Mouse (Mus musculus): ENCODE data around the gene Foxo1. TPM values are rescaled to one million over a fixed set of nuclear protein-coding genes. Genes with fewer than 3 reads are reported as not detected.

Gene Foxo1
- polyA plus RNA-seq, 1 experiment from 2014 or later: 4.6 TPM

DNA sequence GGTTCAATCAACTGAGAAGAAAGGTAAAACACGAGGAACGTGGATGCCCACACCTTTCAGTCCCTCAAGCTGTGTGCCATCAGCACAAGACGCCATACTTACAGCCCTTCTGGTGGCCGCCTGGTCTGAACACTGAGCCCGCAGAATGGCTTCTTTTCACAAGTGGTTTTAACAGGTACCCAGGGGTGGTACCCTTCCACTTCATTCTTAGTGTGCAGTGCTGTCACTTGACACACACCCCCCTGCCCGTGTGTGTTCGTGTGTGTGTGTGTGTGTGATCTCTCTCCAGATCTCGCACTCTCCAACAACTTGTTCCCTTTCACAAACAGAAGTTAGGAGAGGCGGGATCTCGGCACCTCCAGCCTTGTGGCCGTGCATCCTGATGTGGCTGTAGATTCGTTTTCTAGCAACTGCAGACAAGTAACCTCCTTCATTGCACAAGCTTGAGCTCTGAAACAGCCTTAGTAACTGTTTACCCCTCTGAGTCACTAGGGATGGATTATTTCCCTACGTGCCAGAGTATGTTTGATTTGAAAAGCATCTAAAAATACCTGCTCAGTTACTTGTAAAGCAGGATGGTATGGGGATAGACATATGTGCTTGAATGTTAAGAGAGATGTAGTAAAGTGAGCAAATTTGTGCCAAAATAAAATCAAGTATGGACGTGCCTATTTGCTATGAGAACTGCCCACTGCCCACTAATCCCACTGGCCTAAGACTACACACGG is 29.3 kb downstream of the Foxo1 start:
- no peaks in the 10 kb centered on the region; the same call in 1 of the 2 replicates for H3K36me3 ChIP-seq (ENCODE audit: control insufficient read depth, insufficient read depth)
- H3K4me1 ChIP-seq (replicated peaks; ENCODE audit: control insufficient read depth, insufficient read depth, low read length): no peaks in the 10 kb centered on the region
- no peak overlapping the region for H3K9ac ChIP-seq (ENCODE audit: low read depth, low read length)
- ATAC-seq: no peak
- H3K4me2 ChIP-seq (replicated peaks; ENCODE audit: low read depth): no peak overlapping the region
- H3K27me3 ChIP-seq (replicated peaks; ENCODE audit: control insufficient read depth, insufficient read depth, low read length): no peaks in the 10 kb centered on the region
- no peaks in the 10 kb centered on the region for H3K9me3 ChIP-seq (ENCODE audit: control insufficient read depth)
- no peak overlapping the region for H3K27ac ChIP-seq (ENCODE audit: low read depth, low read length)
- no peak overlapping the region for H3K4me3 ChIP-seq (ENCODE audit: low read depth, low read length)
- no peak for TF ChIP-seq CTCF (IDR thresholded peaks at IDR 0.05; ENCODE audit: low read depth)
- WGBS: 70% methylated on average over 15 of the region's 15 CpGs

DNA sequence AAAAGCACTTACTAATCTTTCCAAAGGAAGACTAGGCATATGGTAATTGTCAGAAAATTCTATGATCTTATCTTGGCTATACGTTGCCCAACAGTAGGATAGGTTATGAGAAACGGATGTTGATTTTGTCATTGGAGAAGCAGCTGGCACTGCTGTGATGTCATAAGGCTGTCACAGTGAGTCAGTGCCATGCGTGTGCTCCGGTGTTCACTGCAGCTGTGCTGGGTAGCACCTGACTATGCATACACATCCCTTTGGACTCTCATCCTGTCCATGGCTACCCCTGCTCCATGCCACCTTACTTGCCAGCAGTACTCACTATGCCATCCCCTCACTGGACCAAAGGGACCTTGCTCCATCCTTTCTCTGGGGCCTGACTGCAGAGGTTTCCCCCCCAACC is 30.5 kb downstream of the Foxo1 start:
- WGBS: 72% methylated on average over 4 of the region's 4 CpGs
- no peak for ATAC-seq

DNA sequence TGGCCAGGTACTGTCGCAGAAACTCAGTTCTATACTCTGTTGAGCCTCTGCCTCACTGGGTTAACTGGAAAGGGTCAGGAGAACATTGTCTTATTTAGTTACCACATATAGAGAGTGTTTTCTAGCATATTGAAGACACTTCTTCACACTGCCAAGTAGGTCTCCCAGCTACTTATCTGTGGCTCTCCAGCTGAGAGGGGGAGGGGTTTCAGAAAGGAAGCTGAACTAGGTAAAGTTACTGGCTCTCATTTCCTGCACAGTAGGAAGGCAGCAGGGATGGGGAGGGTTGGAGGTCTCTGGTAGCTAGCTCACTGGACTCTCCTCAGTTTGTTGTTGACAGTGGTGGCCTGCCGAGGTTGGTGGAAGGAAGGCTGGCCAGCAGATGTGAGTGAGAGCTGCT is 31.2 kb downstream of the Foxo1 start:
- no peaks in the 10 kb centered on the region for H3K27me3 ChIP-seq (replicated peaks; ENCODE audit: control insufficient read depth, insufficient read depth, low read length)
- H3K9me3 ChIP-seq (ENCODE audit: control insufficient read depth): no peaks in the 10 kb centered on the region
- no peak overlapping the region for H3K4me3 ChIP-seq (ENCODE audit: low read depth, low read length)
- no peak overlapping the region for H3K9ac ChIP-seq (ENCODE audit: low read depth, low read length)
- H3K36me3 ChIP-seq (ENCODE audit: control insufficient read depth, insufficient read depth): no peaks in the 10 kb centered on the region; the same call in 1 of the 2 replicates
- ATAC-seq: no peak
- no peak overlapping the region for H3K27ac ChIP-seq (ENCODE audit: low read depth, low read length)
- TF ChIP-seq CTCF (IDR thresholded peaks at IDR 0.05; ENCODE audit: low read depth): no peak
- WGBS: 67% methylated on average over 2 of the region's 2 CpGs
- no peak overlapping the region for H3K4me2 ChIP-seq (replicated peaks; ENCODE audit: low read depth)
- H3K4me1 ChIP-seq (replicated peaks; ENCODE audit: control insufficient read depth, insufficient read depth, low read length): no peaks in the 10 kb centered on the region

More for the DNA sequence above, 30.5 kb downstream of the Foxo1 start:
- TF ChIP-seq CTCF (IDR thresholded peaks at IDR 0.05; ENCODE audit: low read depth): no peak
- Histone ChIP-seq H3K4me3 (ENCODE audit: low read depth, low read length) (no peak overlapping the region), H3K9me3 (ENCODE audit: control insufficient read depth) (no peaks in the 10 kb centered on the region), H3K36me3 (ENCODE audit: control insufficient read depth, insufficient read depth) (no peaks in the 10 kb centered on the region; the same call in 1 of the 2 replicates), H3K4me2 (replicated peaks; ENCODE audit: low read depth) (no peak overlapping the region), H3K27ac (ENCODE audit: low read depth, low read length) (no peak overlapping the region), H3K4me1 (replicated peaks; ENCODE audit: control insufficient read depth, insufficient read depth, low read length) (no peaks in the 10 kb centered on the region), H3K27me3 (replicated peaks; ENCODE audit: control insufficient read depth, insufficient read depth, low read length) (no peaks in the 10 kb centered on the region), H3K9ac (ENCODE audit: low read depth, low read length) (no peak overlapping the region)

DNA sequence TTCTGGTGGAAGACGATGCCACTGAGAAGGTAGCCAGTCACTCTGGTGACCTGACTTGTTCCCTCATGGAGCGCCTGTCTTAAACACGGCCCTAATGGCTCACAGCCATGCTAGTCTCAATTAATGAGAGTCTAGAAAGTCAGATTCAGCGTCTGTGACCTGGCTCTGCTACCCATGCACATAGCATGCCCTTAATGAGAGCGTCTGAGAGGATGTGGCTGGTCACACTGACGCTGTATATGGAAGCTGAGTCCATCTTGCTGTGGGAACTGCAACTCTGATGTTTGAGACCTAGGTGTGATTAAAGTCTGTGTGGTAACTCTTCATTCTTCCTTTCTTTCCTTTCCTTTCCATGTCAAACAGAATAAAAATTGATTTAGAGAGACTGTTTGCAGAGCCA is 32.4 kb downstream of the Foxo1 start:
- Histone ChIP-seq H3K27ac (ENCODE audit: low read depth, low read length) (no peak overlapping the region), H3K4me3 (ENCODE audit: low read depth, low read length) (no peak overlapping the region), H3K4me2 (replicated peaks; ENCODE audit: low read depth) (no peak overlapping the region), H3K9me3 (ENCODE audit: control insufficient read depth) (no peaks in the 10 kb centered on the region), H3K36me3 (ENCODE audit: control insufficient read depth, insufficient read depth) (no peaks in the 10 kb centered on the region; the same call in 1 of the 2 replicates), H3K27me3 (replicated peaks; ENCODE audit: control insufficient read depth, insufficient read depth, low read length) (no peaks in the 10 kb centered on the region), H3K9ac (ENCODE audit: low read depth, low read length) (no peak overlapping the region), H3K4me1 (replicated peaks; ENCODE audit: control insufficient read depth, insufficient read depth, low read length) (no peaks in the 10 kb centered on the region)
- no peak for ATAC-seq
- TF ChIP-seq CTCF (IDR thresholded peaks at IDR 0.05; ENCODE audit: low read depth): no peak
- 83% methylated on average over 6 of the region's 6 CpGs for WGBS

DNA sequence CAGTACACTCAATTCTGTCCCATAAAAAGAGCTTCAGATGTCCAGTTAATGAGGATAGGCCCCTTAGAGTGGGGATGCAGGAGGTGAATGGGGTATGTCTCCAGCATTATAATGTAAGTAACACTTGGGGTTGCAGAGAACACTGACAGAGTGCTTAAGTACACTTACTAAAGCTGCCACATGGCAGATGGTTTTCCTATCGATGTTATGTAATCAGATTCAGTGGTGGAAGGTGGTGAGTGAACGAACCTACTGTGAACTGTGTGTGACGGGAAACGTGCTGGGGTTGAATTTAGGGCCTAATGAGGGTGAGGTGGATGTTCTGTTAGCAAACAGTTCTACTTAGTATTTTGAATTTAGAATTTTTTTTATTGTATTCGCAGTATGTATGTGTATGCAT is 35.2 kb downstream of the Foxo1 start:
- Histone ChIP-seq H3K4me2 (replicated peaks; ENCODE audit: low read depth) (no peak overlapping the region), H3K9ac (ENCODE audit: low read depth, low read length) (no peak overlapping the region), H3K27me3 (replicated peaks; ENCODE audit: control insufficient read depth, insufficient read depth, low read length) (no peaks in the 10 kb centered on the region), H3K4me1 (replicated peaks; ENCODE audit: control insufficient read depth, insufficient read depth, low read length) (no peaks in the 10 kb centered on the region; the same call in 1 of the 2 replicates), H3K4me3 (ENCODE audit: low read depth, low read length) (no peak overlapping the region), H3K36me3 (ENCODE audit: control insufficient read depth, insufficient read depth) (no peaks in the 10 kb centered on the region), H3K9me3 (ENCODE audit: control insufficient read depth) (no peaks in the 10 kb centered on the region), H3K27ac (ENCODE audit: low read depth, low read length) (no peak overlapping the region)
- WGBS: 75% methylated on average over 5 of the region's 5 CpGs
- TF ChIP-seq CTCF (IDR thresholded peaks at IDR 0.05; ENCODE audit: low read depth): no peak
- ATAC-seq: no peak

DNA sequence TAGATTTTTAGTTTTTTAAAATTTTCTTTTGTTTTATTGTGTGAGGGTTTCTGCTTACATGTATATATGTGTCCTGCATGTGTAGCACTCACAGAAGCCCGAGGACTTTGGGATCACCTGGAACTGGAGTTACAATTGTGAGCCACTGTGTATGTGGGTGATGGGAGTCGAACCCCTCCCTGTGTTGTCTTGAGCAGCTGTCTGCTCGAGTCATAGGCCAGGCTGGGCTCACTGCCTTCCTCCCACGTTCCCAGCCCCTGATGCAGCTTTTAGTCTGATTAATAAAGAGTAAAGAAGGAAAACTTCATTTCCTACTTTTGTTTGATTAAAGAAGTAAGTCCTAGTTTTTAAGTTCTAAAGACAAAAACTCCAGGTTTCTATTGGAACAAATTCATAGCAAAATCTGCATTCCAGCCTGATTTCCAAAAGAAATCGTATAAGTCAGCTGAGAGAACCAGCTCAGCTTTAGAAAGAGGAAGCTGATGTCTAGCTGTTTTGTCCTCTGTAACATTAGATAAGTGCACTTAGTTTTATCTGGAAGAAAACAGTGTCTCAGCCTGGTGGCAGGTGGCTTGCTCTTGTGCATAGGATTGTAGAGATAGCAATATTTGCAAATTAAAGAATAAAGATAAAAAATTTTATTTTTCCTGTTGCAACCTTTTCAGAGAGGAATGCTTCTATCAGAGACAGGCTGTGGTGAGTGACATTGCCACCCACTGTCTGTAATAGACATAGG is 40.6 kb downstream of the Foxo1 start:
- TF ChIP-seq CTCF (IDR thresholded peaks at IDR 0.05; ENCODE audit: low read depth): no peak
- Histone ChIP-seq H3K4me2 (replicated peaks; ENCODE audit: low read depth) (no peak overlapping the region), H3K4me1 (replicated peaks; ENCODE audit: control insufficient read depth, insufficient read depth, low read length) (no peaks in the 10 kb centered on the region; the same call in 1 of the 2 replicates), H3K27ac (ENCODE audit: low read depth, low read length) (no peak overlapping the region), H3K36me3 (ENCODE audit: control insufficient read depth, insufficient read depth) (no peaks in the 10 kb centered on the region), H3K9ac (ENCODE audit: low read depth, low read length) (no peak overlapping the region), H3K9me3 (ENCODE audit: control insufficient read depth) (no peaks in the 10 kb centered on the region), H3K4me3 (ENCODE audit: low read depth, low read length) (no peak overlapping the region), H3K27me3 (replicated peaks; ENCODE audit: control insufficient read depth, insufficient read depth, low read length) (no peaks in the 10 kb centered on the region)
- WGBS: 55% methylated on average over 5 of the region's 5 CpGs
- ATAC-seq: no peak

All from intestine, postnatal 0 days (tissue).